Mouse (Mus musculus): ENCODE measurements around the gene Tmem178b.

- TF ChIP-seq CTCF (IDR thresholded peaks at IDR 0.05; ENCODE audit: insufficient read depth, low read length): no peak
- no peak for TF ChIP-seq POLR2A (IDR thresholded peaks at IDR 0.05; ENCODE audit: borderline replicate concordance, extremely low read depth, low read depth, low read length)
These were observed 264.9 kb downstream of the Tmem178b start for GRCm38 (mm10) chr6:40137831-40138520.
